Mouse (Mus musculus): Measurements from ENCODE around the gene Lmntd2.

Lmntd2 gene

GRCm38 (mm10) chr7:141215880-141216733 is 2.2 kb upstream of the Lmntd2 start:
- DNase-seq (ENCODE audit: low read depth), result peak; percentile 28

DNA sequence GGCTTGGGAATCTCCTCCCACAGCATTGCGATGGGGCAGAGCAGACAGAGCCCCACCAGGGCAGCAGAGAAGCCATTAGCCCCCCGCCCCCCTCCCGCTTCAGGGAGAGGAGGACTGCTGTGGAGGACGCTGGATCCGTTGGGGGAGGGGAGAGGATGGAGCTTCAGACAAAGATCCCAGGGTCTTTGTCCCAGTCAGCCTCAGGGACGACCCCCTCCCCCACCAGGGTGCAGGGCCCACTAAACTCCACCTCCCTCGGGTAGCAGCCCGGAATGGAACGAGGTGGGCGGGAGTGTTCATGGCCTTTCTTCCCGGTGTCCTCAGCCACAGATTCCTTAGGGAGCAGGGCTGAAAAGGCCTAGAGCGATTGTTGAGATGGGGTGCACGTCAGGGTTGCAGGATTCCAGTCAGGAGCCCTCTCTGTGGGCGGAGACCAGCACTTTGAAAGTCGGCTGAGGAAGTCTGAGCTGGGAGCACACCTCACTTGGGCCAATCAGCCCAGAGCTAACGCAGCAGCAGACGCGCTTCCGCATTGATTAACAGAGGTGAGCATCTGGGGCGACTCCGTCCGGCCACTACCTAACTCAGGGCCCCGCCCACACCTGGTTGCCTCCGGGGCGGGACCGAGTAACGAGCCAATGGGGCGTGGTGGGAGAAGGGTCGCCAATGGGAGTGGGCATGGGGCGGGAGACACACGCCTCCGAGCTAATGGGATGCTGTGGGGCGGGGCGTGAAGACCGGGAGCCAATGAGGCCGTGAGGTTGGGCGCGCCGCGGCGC is 1.4 kb upstream of the Lmntd2 start, which contains the start of gene Rassf7:
Gene Rassf7 (plus strand): TSS at position 760 of the 779 bp plus-strand sequence.
- DNase-seq (ENCODE audit: low read depth), result peak; percentile 91

DNA sequence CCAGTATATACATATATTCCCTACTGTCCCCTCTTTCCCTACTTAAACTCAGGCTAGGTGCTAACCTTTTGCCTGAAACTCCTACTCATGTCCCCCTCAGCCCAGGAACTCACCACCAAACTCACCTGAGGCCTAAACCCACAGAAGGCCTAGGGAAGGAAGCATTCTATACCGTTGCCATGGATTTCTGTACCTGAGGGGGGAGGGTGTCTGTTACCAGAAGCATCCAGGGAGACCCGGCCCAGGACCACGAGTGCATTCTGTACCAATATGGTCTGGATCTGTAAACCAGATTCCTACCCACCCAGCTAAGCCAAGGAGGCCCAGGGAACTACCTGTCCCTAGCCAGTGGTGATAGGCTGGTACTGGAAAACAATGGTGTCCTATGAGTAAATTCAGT is 430 bp upstream of the Lmntd2 start:
- DNase-seq (ENCODE audit: low read depth), result no peak

DNA sequence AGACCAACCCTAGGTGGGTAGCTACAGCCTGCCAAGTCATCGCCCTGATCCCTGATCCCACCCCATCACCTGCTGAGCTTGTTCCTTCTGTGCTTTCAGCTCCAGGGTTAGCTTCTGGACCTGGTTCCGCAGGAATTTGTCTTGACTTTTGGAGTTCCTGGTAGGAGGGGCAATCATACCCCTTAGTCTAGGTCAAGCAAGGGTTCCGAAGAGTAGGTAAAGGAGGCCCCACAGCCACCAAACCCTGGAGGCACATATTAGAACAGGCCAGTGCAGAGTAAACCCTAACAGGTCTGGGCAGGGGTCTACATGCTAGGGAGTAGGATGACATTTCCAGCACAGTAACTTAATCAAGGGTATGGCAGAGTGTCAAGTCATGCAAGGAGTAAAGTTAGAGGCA is 747 bp downstream of the Lmntd2 start:
- no peak for DNase-seq (ENCODE audit: low read depth)

- DNase-seq (ENCODE audit: low read depth), result no peak
These were observed 3.2 kb downstream of the Lmntd2 start for GRCm38 (mm10) chr7:141210606-141211131.

GRCm38 (mm10) chr7:141210137-141210536 is 3.7 kb downstream of the Lmntd2 start:
- DNase-seq (ENCODE audit: low read depth), result no peak

GRCm38 (mm10) chr7:141209526-141209925 is 4.4 kb downstream of the Lmntd2 start:
- DNase-seq (ENCODE audit: low read depth), result no peak

DNA sequence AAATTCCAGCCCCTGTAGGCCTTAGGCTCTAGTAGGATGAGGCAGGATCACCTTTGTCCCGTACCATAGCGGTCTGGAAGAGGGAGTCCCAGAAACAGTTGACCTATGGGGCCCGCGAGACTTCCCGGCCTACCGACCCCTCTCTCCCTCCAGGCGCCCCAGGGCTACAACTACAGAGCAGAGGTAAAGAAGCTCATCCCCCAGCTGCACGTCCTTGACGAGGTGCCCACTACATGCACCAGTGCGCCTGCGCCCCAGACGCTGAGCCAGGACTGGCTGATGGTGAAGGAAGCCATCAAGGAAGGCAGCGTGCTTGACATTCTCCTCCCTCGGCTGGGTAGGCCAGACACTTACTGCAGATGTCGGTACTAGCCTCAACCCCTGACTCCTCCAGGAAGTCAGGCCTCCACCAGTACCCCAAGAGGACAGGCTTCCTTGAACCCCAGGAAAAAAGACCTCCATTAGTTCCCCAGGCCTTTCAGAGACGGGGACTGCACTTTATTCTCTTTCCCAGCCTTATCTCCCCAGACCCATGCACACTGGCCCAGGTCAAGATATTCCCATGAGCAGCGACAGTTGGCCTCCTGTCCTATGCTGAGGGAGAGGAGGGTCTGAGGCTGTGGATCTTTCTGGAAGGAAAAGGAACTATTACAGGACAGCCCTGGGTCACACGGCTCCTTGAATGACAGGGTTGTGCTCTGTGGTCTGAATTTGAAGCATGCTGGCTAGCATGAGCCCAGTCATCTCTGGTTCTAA is 7.5 kb downstream of the Lmntd2 start:
- DNase-seq (ENCODE audit: low read depth), result no peak

- no peak for DNase-seq (ENCODE audit: low read depth)
These were observed 8.4 kb downstream of the Lmntd2 start for GRCm38 (mm10) chr7:141205504-141205903.

DNA sequence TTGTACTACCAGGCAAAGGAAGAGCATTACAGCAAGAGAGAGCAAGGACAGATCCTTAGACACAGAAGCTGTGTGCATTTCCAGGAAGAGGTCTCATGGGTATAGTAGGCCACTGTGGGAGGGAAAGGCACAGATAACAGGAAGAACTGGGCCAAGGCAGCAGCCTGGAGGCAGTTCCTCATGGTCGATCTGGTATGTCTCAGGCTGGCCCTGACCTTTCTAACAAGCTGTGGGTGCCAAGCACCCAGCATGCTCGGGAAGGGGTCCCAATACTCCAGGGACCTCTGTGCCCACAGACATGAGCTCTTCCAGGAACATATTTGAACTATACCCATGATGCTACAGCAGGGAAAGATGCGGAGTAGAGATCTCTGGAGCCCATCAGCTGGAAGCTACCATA is 9.3 kb downstream of the Lmntd2 start:
- DNase-seq (ENCODE audit: low read depth), result no peak

GRCm38 (mm10) chr7:141198121-141198520 is 15.8 kb downstream of the Lmntd2 start:
- no peak for DNase-seq (ENCODE audit: low read depth)

GRCm38 (mm10) chr7:141196619-141197282 is 17.1 kb downstream of the Lmntd2 start:
- no peak for DNase-seq (ENCODE audit: low read depth)

GRCm38 (mm10) chr7:141195754-141196153 is 18.1 kb downstream of the Lmntd2 start:
- DNase-seq (ENCODE audit: low read depth), result no peak

DNA sequence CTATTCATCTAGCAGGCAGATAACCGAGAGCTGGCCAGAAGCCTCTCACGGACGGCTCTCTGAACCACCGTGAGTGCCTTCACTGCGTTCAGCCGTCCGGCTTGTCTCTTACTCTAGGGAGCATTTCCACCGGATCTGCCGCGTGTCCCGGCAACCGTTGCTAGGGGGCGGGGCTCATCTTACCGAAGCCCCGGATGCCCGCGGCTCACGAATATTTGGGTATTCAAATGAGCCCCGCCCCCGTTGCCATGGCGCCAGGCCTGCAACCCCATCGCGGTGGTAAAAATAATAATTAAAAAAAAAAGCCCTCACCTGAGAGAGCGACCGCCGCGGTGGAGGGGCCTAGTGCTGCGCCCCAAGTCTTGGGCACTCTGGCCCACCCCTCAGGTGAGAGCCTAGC is 19.1 kb downstream of the Lmntd2 start:
- DNase-seq (ENCODE audit: low read depth), result peak; percentile 93

- no peak for DNase-seq (ENCODE audit: low read depth)
These were observed 19.5 kb downstream of the Lmntd2 start for GRCm38 (mm10) chr7:141194409-141194808.

DNA sequence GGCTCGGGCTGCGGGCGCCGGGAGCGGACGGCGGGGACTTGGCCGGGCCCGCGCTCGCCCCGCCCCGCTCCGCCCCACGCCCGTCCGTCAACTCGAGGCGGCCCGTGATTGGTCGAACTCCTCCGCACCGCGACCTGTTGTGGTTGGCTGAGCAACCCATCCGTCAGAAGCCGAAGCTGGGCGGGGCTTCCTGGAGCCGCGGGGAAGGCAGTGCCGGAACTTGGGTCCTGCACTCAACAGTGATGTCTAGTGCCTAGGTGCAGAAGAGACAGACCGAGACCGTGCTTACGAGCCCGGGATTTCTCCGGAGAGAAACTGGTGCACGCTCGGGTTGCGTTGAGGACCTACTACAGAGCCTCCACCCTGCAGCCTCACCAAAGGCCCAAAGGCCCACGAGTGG is 19.9 kb downstream of the Lmntd2 start, which contains the start of the genes Hras and Lrrc56:
Gene Hras (minus strand): TSS at position 58 of the 400 bp plus-strand sequence.
Gene Lrrc56 (plus strand): TSS at position 210 of the 400 bp plus-strand sequence.
- DNase-seq (ENCODE audit: low read depth), result peak; percentile 97

GRCm38 (mm10) chr7:141193348-141193856 is 20.5 kb downstream of the Lmntd2 start:
- no peak for DNase-seq (ENCODE audit: low read depth)

DNA sequence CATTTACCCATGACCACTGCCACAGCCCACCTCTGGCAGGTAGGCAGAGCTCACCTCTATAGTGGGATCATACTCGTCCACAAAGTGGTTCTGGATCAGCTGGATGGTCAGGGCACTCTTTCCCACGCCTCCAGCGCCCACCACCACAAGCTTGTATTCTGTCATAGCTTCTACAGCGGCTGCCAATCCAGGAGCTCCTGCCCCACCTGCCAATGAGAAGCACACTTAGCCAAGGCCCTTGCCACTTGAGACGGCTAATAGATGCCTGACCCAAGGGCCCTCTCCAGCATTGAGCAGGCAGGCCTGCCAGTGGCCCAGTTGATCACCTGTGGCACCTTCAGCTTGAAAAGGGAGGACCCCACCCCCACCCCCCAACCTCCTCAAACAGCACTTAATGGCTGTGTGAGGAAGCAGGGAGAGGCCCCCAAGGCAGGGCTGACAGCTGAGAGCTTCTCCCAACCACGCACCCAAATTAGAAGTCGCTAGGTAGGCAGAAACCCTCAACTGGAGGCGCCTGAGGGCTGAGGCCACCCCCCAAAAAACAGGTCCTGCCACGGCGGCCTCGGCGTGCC is 21.0 kb downstream of the Lmntd2 start:
- DNase-seq (ENCODE audit: low read depth), result no peak

DNA sequence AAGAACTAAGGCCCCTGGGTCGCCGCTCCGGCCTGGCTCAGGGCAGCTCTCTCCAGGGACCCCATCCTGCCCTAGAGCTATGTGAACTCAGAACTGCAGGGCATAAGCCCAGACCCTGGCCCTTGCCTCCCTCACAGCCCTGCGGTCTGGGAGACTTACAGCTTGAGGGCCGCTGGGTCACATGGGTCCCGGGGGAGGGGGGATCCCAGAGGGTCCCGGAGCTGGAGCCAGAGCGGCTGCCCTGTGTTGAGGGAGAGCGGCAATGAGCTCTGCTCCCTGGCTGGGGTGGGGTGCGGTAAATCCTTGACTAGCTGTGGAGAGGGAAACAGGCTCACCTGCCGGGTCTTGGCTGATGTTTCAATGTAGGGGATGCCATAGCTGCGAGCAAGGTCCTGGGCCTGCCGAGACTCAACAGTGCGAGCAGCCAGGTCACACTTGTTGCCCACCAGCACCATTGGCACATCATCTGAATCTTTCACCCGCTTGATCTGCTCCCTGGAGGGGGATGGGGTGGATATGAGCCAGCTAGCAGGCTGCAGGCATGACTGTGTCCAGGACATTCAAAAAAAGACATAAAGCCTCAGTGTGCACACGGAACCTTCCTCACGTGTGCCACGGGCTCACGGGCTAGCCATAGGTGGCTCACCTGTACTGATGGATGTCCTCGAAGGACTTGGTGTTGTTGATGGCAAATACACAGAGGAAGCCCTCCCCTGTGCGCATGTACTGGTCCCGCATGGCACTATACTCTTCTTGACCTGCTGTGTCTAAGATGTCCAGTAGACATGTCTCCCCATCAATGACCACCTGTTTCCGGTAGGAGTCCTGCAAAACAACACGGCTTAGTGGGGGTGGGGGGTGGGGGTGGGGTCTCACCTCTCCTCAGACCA is 21.8 kb downstream of the Lmntd2 start:
- no peak for DNase-seq (ENCODE audit: low read depth)

- no peak for DNase-seq (ENCODE audit: low read depth)
These were observed 22.8 kb downstream of the Lmntd2 start for GRCm38 (mm10) chr7:141191036-141191435.

Measured in NIH3T3 (cell line).